Mouse (Mus musculus) CH12.LX (cell line): ENCODE measurements around the gene Neb.

ENCODE experiments used
- CTCF ChIP-seq, 2 experiments: IDR thresholded peaks in 1 of 2; conservative IDR thresholded peaks in 1 of 2; 2 replicates each; pipeline ENCODE4 v1.5.1; 2011 to 2012; ENCODE audit warnings: low read depth in 2 of 2, low read length in 2 of 2, improper control_type of control experiment in 1 of 2, inconsistent platforms in 1 of 2, mild to moderate bottlenecking in 1 of 2, moderate library complexity in 1 of 2
- ELF1 ChIP-seq: IDR thresholded peaks from 2 replicates; pipeline ENCODE4 v1.6.1; 2014; ENCODE audit warnings: low read depth, mild to moderate bottlenecking, inconsistent platforms, low read length, improper control_type of control experiment
- EP300 ChIP-seq: IDR thresholded peaks from 2 replicates; pipeline ENCODE4 v1.6.1; 2011; ENCODE audit warnings: low read length, improper control_type of control experiment
- MAX ChIP-seq: IDR thresholded peaks from 2 replicates; pipeline ENCODE4 v1.6.1; 2011; ENCODE audit warnings: low read length, improper control_type of control experiment
- POLR2A ChIP-seq: IDR thresholded peaks from 2 replicates; pipeline ENCODE4 v1.6.1; 2011; ENCODE audit warnings: low read depth, mild to moderate bottlenecking, improper control_type of control experiment, low read length
- POLR2AphosphoS2 ChIP-seq: IDR thresholded peaks from 2 replicates; pipeline ENCODE4 v1.6.1; 2011; ENCODE audit warnings: low read depth, low read length, improper control_type of control experiment
- SMC3 ChIP-seq: IDR thresholded peaks from 2 replicates; pipeline ENCODE4 v1.6.1; 2011; ENCODE audit warnings: low read depth, low read length, improper control_type of control experiment
- USF1 ChIP-seq: IDR thresholded peaks from 2 replicates; pipeline ENCODE4 v1.6.1; 2014; ENCODE audit warnings: low read depth, mild to moderate bottlenecking, inconsistent platforms, low read length, improper control_type of control experiment

- TF ChIP-seq EP300 (no peak), POLR2AphosphoS2 (no peak), CTCF (conservative IDR thresholded peaks at IDR 0.05 in 1 of 2, IDR thresholded peaks at IDR 0.05 in 1 of 2; ENCODE audit: low read depth in 2 of 2, low read length in 2 of 2) (no peak), POLR2A (no peak), USF1 (no peak), SMC3 (no peak), MAX (no peak), ELF1 (no peak)
Observed at GRCm38 (mm10) chr2:52378848-52379261, 581 bp upstream of the Neb start.
